Mouse (Mus musculus) cerebellum, adult 9-10 months (tissue): ENCODE measurements around the gene Aga.
"Not testable (repeated sequence)": the region's sequence is repeated elsewhere in the genome, so short reads cannot be mapped to it uniquely, and the experiment has no call there.

Experiments used
- DNase-seq: peaks from one replicate; pipeline ENCODE4 v3.0.0; 2022

The Aga gene

GRCm38 (mm10) chr8:53511551-53512127 is at the start of gene Aga:
TSS of gene Aga (plus strand) at chr8:53511727.
- peak; percentile 76 for DNase-seq

DNA sequence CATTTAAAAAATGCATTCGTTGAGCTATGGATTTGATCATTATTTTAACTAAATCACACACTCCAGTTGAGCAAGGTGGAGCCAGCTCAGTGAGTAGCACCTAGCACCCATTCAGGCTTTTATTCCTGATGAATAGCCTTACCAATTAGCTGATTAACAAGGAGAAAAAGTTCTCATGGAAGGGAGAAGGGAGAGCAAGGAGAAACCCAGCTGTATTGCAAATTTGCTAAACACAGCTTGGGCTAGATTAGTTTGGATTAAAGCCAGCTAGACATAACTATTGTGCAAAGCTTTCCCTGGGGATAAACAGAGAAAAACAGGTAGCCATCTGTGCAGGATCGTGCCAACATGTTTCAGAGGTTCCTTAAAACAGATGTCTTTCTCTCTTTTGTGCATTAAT is 22.5 kb upstream of the Aga start:
- peak; percentile 12 for DNase-seq

DNA sequence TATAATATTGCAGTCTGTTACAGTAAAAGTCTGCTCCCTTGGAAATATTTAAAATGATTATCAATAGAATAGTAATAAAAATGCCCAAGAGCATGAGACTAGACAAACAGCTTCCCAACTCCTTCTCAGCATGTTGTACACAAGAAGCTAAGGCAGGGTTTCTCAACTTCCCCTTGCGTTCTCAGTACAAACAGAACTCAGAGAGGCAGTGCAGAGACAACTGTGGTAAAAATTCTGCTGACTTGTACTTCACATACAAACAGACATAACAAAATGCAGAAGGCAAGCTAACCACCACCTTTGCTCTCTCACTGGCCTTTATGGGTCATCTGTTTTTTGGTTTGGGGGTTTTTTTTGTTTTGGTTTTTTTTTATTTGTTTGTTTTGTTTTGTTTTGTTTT is 15.3 kb upstream of the Aga start:
- DNase-seq = no peak

GRCm38 (mm10) chr8:53496885-53497326 is 14.6 kb upstream of the Aga start:
- no peak for DNase-seq

DNA sequence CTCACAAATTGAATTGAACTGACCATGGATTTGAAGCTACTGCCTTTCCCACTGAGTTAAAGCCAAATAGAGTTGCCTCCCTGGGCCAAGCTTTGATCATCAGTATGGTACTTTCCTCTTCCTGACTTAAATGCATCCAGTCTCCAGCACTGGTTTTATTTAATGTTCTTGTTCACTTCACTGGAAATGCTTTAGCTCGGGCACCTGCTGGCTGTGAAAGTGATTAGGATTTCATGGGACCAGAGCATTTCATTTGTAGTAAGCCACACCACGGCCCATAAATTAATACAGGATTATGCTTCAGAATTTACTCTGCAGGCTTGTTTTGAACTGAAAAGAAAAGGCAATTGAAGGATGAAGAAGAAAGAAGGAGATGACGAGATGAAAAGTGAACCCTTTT is 26.5 kb downstream of the Aga start:
- not testable (repeated sequence) for DNase-seq

DNA sequence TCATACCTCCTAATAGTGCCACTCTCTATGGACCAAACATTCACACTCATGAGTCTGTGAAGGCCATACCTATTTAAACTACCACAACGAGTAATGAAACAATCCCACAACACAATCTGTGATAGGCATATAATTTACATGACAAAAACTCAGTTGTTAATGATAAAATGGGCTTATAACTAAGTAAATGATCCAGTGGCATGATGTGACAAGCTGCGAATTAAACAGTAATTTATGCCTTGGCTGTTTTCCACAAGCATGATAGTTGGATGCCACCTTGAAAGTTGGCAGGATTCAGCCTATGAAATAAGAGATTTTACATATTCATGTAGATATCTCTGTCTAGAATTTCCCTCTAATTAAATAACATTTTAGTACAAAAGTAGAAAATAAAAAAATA is 28.1 kb downstream of the Aga start:
- DNase-seq = no peak

GRCm38 (mm10) chr8:53562441-53563040 is 51.0 kb downstream of the Aga start:
- DNase-seq = no peak

GRCm38 (mm10) chr8:53566223-53566622 is 54.7 kb downstream of the Aga start:
- DNase-seq = no peak
